Mouse (Mus musculus): ENCODE measurements at regions not wholly inside any gene's neighbourhood (a gene's known extent, or its start where the extent isn't known, plus 50 kb on each side); places are given as distances from the start of the nearest gene placed in this dataset.
"Not testable (repeated sequence)": the region's sequence is repeated elsewhere in the genome, so short reads cannot be mapped to it uniquely, and the experiment has no call there.

DNA sequence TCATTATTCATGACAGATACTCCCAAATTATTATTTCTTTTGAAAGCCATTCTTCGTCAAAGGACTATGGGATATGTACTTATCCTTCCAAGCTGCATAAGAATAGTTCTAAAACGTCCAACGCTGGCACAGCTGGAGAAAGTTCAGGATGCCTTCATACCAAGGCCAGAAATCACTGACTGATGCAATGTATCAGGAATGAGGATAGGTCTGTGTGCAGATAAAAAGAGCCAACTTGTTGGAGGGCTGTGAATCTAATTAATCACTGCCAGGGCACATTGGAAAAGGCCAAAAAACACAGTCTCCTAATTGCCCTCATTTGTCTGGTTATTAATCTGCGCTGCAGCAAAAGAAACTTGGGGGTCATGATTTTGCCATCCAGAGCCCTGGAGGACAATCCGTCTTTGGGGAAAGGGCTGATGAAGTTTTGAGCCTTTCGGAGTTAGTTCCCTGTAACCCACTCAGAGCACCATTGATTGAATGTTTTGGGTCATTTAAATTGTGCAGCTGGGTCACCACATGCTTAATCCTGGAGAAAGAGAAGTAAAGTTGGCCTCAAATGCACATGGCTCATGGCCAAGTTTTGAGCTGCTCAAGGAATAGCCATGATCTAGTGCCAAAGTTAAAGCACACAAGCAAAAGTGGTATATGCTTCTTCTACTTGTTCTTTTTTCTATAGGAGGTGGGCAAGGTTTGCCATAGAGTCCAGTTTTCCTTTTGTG lies 248.0 kb upstream of the Sfrp2 start:
- H3K27me3 ChIP-seq (ENCODE audit: control insufficient read depth, insufficient read depth, low read length), result no peaks in the 10 kb centered on the region
- H3K4me1 ChIP-seq (replicated peaks; ENCODE audit: control insufficient read depth, insufficient read depth, low read length), result no peaks in the 10 kb centered on the region
- DNase-seq, result no peak
- H3K4me3 ChIP-seq (ENCODE audit: control insufficient read depth, insufficient read depth, low read length), result no peak overlapping the region
- no peak overlapping the region for H3K27ac ChIP-seq (ENCODE audit: control insufficient read depth, insufficient read depth, low read length)
- H3K36me3 ChIP-seq (ENCODE audit: control insufficient read depth, insufficient read depth, low read length), result no peaks in the 10 kb centered on the region
- no peak for TF ChIP-seq CTCF (IDR thresholded peaks at IDR 0.05; ENCODE audit: borderline replicate concordance, control insufficient read depth, extremely low read depth, insufficient read depth, low read length, poor library complexity)
- TF ChIP-seq POLR2A (IDR thresholded peaks at IDR 0.05; ENCODE audit: control insufficient read depth, extremely low read depth, insufficient read depth, low read length, poor library complexity), result no peak
- WGBS, result 89% methylated on average over 6 of the region's 6 CpGs

DNA sequence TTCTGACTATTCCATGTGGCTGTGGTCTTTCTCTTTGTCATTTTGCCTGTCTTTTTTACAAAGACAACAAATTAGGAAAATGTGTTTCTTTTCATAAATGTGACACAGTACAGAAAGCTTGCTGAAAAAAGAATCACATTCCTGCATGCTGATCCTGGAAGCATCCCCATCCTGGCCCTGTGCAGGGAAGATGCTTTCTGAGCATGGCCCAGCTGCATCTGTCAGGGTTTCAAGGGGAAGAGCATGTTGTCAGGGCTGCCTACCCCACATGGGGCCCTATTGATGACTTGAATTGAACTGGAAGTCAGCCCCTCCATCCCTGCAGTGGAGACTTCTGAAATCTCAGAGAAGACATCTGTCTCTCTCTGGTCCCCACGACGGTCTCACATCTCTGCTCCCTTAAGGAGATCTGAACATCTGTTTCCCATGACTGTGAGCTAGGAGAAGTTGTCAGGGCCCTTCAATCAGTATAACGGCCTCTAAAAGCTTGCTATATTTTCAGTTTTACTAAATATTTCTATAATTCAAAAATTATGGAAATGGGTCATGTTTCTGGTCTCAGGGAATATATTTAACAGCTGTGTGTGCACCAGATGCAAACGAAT lies 235.8 kb upstream of the Sfrp2 start:
- no peaks in the 10 kb centered on the region for H3K4me1 ChIP-seq (replicated peaks; ENCODE audit: control insufficient read depth, insufficient read depth, low read length)
- 82% methylated on average over 4 of the region's 4 CpGs for WGBS
- no peak for DNase-seq
- H3K4me3 ChIP-seq (ENCODE audit: control insufficient read depth, insufficient read depth, low read length), result no peak overlapping the region
- no peak overlapping the region for H3K27ac ChIP-seq (ENCODE audit: control insufficient read depth, insufficient read depth, low read length)
- no peaks in the 10 kb centered on the region for H3K27me3 ChIP-seq (ENCODE audit: control insufficient read depth, insufficient read depth, low read length)
- TF ChIP-seq CTCF (IDR thresholded peaks at IDR 0.05; ENCODE audit: borderline replicate concordance, control insufficient read depth, extremely low read depth, insufficient read depth, low read length, poor library complexity) (no peak), POLR2A (IDR thresholded peaks at IDR 0.05; ENCODE audit: control insufficient read depth, extremely low read depth, insufficient read depth, low read length, poor library complexity) (no peak)
- no peaks in the 10 kb centered on the region for H3K36me3 ChIP-seq (ENCODE audit: control insufficient read depth, insufficient read depth, low read length)

- H3K27me3 ChIP-seq (ENCODE audit: control insufficient read depth, insufficient read depth, low read length); H3K4me3 ChIP-seq (ENCODE audit: control insufficient read depth, insufficient read depth, low read length); H3K4me1 ChIP-seq (replicated peaks; ENCODE audit: control insufficient read depth, insufficient read depth, low read length); H3K27ac ChIP-seq (ENCODE audit: control insufficient read depth, insufficient read depth, low read length); DNase-seq; H3K36me3 ChIP-seq (ENCODE audit: control insufficient read depth, insufficient read depth, low read length): not testable (repeated sequence)
- WGBS, result 84% methylated on average over 5 of the region's 5 CpGs
Observed at GRCm38 (mm10) chr3:83536624-83537023, 229.5 kb upstream of the Sfrp2 start.

GRCm38 (mm10) chr3:83537231-83537630 lies 228.9 kb upstream of the Sfrp2 start:
- Histone ChIP-seq H3K4me3 (ENCODE audit: control insufficient read depth, insufficient read depth, low read length) (no peak overlapping the region), H3K27me3 (ENCODE audit: control insufficient read depth, insufficient read depth, low read length) (no peaks in the 10 kb centered on the region), H3K36me3 (ENCODE audit: control insufficient read depth, insufficient read depth, low read length) (no peaks in the 10 kb centered on the region), H3K27ac (ENCODE audit: control insufficient read depth, insufficient read depth, low read length) (no peak overlapping the region), H3K4me1 (replicated peaks; ENCODE audit: control insufficient read depth, insufficient read depth, low read length) (no peaks in the 10 kb centered on the region)
- WGBS, result 85% methylated on average over 4 of the region's 4 CpGs
- TF ChIP-seq POLR2A (IDR thresholded peaks at IDR 0.05; ENCODE audit: control insufficient read depth, extremely low read depth, insufficient read depth, low read length, poor library complexity) (no peak), CTCF (IDR thresholded peaks at IDR 0.05; ENCODE audit: borderline replicate concordance, control insufficient read depth, extremely low read depth, insufficient read depth, low read length, poor library complexity) (no peak)
- DNase-seq, result no peak

GRCm38 (mm10) chr3:83537711-83538110 lies 228.4 kb upstream of the Sfrp2 start:
- Histone ChIP-seq H3K4me3 (ENCODE audit: control insufficient read depth, insufficient read depth, low read length) (no peak overlapping the region), H3K27ac (ENCODE audit: control insufficient read depth, insufficient read depth, low read length) (no peak overlapping the region), H3K4me1 (replicated peaks; ENCODE audit: control insufficient read depth, insufficient read depth, low read length) (no peaks in the 10 kb centered on the region), H3K27me3 (ENCODE audit: control insufficient read depth, insufficient read depth, low read length) (no peaks in the 10 kb centered on the region), H3K36me3 (ENCODE audit: control insufficient read depth, insufficient read depth, low read length) (no peaks in the 10 kb centered on the region)
- TF ChIP-seq CTCF (IDR thresholded peaks at IDR 0.05; ENCODE audit: borderline replicate concordance, control insufficient read depth, extremely low read depth, insufficient read depth, low read length, poor library complexity) (no peak), POLR2A (IDR thresholded peaks at IDR 0.05; ENCODE audit: control insufficient read depth, extremely low read depth, insufficient read depth, low read length, poor library complexity) (no peak)
- no peak for DNase-seq
- 93% methylated on average over 7 of the region's 7 CpGs for WGBS

DNA sequence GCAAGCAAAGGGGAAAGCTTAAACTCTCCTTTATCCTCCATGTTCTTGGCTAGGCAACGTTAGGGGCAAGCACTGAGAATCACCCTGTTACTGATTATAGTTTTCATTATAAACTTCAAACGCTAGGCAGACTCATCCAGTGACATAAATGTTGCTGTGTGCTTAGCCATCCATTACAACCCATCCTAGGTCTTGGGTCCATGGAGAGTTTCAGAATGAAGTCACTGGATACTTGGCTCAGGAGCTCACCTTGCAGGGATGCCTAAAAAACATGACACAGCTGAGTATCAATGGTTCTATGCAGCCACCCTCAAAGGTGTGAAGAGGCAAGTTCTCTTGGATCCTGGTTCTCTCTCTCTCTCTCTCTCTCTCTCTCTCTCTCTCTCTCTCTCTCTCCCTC lies 227.2 kb upstream of the Sfrp2 start:
- no peaks in the 10 kb centered on the region for H3K36me3 ChIP-seq (ENCODE audit: control insufficient read depth, insufficient read depth, low read length)
- WGBS, result 73% methylated on average over 2 of the region's 2 CpGs
- TF ChIP-seq CTCF (IDR thresholded peaks at IDR 0.05; ENCODE audit: borderline replicate concordance, control insufficient read depth, extremely low read depth, insufficient read depth, low read length, poor library complexity) (no peak), POLR2A (IDR thresholded peaks at IDR 0.05; ENCODE audit: control insufficient read depth, extremely low read depth, insufficient read depth, low read length, poor library complexity) (no peak)

More for the DNA sequence above, 227.2 kb upstream of the Sfrp2 start:
- Histone ChIP-seq H3K27me3 (ENCODE audit: control insufficient read depth, insufficient read depth, low read length) (no peaks in the 10 kb centered on the region), H3K4me3 (ENCODE audit: control insufficient read depth, insufficient read depth, low read length) (no peak overlapping the region), H3K27ac (ENCODE audit: control insufficient read depth, insufficient read depth, low read length) (no peak overlapping the region), H3K4me1 (replicated peaks; ENCODE audit: control insufficient read depth, insufficient read depth, low read length) (no peaks in the 10 kb centered on the region)
- DNase-seq, result no peak
